Mouse (Mus musculus) layer of hippocampus, postnatal 14 days (tissue): ENCODE data around the gene Wdr62. TPM values are rescaled to one million over a fixed set of nuclear protein-coding genes. Genes with fewer than 3 reads are reported as not detected.

Source experiments
- DNase-seq, 2 experiments: peaks; one replicate each; pipeline ENCODE4 v3.0.0; 2021 to 2022; ENCODE audit warnings: low spot score in 2 of 2, mixed read lengths in 1 of 2
- total RNA-seq, 2 experiments: library from RNA; stranded (reverse); gene quantifications; 2 replicates each; pipeline ENCODE4 v1.2.3; 2021

The Wdr62 gene
- total RNA-seq, 2 experiments from 2014 or later = 2.7 to 3.0 TPM

DNA sequence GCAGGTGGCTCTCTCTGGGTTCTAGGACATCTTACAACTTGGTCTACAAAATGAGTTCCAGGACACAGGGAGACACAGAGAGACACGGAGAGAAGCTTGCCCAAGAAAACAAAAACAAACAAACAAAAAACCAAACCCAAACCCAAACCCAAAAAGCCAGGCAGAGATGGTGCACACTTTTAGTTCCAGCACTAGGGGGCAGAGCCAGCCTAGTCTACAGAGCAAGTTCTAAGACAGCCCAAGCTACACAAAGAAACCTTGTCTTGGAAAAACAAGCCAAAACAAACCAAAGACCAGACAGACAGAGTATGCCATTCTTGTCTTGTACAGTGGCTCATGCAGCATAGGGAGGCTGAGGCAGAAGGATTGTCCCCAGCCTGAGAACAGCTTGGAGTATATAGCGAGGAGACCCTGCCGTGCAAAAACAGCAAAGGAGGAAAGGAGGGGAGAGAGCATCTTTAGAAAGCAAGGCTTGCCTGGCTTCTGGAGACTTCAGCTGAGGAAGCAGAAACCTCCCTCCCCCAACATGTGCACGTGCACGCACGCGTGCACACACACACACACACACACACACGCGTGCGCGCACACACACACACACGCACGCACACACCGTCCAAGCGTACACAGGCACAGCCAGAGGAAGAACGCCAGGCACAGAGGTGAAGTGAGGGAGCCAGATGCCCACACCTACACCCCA, 26.0 kb upstream of the Wdr62 start:
- DNase-seq = no peak

DNA sequence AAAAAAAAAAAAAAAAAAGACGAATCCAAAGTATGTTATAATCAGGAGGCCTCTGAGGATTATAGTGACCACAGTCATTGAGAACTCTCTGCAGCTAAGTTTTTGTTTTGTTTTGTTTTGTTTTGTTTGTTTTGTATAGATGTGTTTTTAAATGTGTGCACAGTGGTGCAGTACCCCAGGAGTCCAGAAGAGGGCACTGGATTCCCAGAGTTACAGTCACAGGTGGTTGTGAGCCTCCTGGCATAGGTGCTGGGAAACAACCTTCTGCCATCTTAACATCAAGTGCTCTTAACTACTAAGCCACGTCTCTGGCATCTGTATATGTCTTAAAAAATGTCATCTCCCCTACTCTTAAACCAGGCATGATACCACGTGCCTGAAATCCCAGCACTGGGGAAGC, 20.7 kb upstream of the Wdr62 start:
- no peak for DNase-seq

DNA sequence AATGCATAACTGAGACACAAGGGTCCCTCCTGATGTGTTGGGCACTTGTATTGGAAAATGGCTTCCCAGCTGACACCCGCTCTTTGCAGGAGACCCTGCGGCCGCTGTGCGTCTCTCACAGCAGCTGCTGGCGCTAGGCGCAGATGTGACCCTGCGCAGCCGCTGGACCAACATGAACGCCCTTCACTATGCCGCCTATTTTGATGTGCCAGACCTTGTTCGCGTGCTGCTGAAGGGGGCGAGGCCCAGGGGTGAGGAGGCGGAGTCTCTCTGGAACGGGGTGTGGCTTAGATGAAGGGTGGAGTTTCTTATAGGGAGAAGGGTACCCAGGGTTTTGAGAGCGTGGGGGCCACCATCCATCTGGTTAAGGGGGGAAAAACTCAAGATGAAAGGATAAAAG, 17.0 kb upstream of the Wdr62 start:
- no peak for DNase-seq

DNA sequence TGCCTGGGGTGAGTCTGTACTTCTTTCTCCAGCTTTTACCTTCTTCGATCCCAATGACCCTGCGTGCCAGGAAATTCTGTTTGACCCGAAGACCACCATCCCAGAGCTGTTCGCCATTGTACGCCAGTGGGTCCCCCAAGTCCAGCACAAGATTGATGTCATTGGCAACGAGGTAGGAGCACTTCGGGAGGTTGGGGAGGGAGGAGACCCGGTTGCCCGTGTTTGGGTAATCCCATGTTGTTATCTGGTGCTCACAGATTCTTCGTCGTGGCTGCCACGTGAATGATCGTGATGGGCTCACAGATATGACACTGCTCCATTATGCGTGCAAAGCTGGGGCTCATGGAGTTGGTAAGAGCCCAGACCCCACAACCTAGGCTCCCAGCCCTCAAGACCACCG, 16.6 kb upstream of the Wdr62 start:
- no peak for DNase-seq

DNA sequence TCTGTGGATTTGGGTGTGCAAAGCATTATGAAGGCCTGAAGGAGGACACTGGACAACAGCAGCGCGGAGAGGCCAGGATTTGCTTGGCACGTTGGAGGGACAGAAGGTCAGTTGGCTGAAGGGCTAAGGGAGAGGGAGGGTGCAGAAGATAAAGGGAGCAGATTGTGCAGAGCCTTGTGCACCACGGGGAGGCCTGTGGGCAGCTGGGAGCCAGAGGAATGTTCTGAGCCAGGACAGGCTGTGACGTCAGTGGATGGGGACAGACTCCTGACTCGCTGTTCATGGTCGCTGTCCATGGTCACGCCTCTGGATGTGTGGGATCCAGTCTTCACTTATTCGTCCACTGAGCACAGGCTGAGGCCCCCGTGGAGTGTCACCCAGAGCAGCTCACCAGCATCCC, 14.9 kb upstream of the Wdr62 start:
- DNase-seq = peak in 1 of 2 experiments; percentile 37

DNA sequence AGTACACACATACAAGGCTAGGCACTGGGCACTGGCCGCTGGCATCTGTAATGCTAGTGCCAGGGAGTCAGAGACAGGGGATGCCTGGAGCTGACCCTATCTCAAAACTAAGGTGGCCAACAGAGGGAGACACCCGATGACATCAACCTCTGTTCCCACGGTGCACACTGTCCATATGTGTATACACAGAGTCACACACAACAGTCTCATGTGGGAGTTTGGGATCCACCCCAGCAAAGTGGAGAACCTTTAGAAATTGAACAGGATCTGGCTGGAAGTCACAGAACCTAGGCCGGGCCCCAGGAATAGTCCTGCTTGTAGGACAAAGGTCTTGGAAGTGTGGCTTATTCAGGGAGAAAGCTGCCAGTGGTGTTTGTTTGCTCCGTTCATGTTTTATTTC, 14.1 kb upstream of the Wdr62 start:
- DNase-seq = no peak

DNA sequence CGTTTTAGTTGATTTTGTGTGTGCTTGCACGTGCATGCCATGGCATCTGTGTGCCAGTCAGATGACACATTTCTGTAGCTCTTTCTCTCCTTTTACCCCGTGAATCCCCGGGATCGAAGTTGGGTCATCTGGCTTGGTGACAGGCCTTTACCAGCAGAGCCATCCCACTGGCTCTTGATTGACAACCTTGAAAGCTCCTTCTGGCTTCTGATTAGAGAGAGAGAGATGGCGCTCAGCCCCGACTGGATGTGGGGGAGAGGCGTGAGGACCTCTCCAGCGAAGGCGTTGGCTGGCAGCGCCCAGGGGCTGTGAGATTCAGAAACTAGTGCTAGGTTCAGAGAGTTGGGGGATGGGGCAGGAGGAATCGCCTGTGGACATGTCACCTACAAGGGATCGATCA, 13.6 kb upstream of the Wdr62 start:
- DNase-seq = peak in 1 of 2 experiments; percentile 50

DNA sequence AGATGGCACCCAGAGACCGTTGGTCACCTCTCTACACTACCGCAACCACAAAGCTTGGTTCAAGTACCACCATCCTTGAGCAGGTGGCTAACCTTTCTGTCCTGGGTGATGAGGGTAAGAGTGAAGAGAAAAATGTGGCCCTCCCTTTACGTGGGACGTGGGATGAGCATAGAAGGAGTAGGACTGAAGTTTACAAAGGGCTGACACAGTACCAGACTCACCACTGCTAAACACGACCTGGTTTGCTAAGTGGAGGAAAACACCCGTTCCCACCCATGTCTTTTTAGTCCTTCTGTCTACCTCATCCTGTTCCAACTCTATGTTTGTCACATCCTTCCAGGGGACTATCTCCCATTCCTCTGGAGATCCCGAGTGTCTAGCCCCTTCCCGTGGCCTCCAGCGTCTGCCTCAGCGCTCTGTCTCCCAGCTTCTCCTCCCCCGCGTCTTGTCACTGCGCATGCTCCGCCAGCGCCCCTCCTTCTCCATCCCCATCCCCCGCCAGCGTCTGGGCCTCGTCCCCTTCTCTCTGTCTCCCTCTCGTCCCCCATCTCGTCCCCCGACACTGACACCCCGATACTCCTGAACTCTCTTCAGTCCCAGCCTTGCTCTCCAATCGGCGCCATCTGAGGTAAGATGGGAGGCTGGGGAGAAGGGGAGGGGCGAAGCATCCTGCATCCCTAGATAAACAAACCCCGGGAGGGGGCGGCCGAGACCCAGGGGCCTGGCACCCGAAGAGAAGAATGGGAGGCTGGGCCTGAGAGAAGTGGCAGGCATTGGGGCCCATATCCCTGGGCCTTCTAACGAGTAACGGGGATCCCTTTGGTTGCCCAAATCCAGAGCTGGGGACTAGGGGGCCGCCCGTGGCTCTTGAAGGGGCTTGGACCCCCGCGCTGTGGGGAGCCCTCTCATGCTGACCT, 11.3 kb upstream of the Wdr62 start, which contains the start of gene Clip3:
TSS of gene Clip3 (plus strand) at position 514 of the 917 bp plus-strand sequence.
- DNase-seq = peak; percentile 92 to 93

DNA sequence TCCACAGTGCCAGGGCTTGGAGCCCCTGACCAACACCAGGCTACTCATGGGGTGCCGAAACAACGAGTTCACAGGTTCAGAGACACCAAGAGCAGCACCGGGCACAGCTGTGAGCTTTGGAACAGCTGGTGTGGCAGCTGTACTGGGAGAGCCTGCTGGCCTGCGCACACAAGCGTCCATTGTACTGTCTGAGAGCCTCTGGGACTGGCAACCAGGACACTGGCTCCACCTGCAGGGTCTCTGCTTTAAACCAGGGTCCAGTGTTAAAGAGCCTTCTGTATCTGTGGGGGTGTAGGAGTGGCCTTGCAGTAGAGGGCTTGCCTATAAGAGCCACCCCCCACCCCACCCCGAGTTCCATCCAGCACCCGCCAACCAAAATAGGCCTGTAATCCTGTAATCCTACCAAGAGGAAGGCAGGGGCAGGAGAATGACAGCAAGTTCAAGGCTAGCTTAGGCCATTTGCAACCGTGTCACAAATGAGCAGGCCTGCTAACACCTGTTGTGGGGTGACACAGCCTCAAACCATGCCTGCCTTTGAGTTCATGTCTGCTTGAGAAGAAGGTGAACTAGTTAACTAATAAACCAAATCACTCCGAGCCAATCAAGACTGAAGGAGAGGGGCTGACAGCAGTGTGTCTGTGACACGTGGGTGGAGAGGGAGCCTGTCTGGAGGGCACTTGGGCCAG, 9.6 kb upstream of the Wdr62 start:
- peak in 1 of 2 experiments; percentile 46 for DNase-seq

DNA sequence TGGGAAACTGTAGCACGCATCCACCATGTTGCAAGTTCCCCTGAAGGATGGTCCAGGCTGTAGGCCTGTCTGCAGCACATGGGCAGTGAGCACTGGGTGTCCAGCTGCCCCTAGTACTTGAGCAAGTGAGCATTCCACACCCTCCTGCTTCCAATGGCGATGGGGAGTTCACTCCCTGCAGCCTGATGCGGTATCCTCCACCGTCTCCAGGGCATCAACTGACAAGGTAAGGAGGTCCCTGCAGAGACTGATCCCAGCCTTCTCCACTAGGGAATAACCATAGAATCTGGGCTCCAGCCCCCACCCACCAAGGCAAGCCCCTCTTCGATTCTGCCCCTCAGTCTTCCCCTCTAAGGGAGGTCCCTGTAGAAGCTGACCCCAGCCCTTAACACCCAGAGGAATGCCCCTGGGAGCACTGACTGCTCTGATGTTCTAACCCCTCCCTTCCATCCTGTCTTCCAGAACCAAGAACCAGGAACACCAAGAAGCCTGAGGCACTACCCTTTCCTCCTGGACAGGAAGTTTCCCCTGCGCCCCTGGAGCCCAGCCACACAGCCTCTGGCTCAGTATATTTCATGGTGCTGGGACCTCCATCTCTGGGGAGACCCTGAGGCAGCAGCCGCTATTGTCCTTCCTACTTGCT, 9.0 kb upstream of the Wdr62 start:
- no peak for DNase-seq

DNA sequence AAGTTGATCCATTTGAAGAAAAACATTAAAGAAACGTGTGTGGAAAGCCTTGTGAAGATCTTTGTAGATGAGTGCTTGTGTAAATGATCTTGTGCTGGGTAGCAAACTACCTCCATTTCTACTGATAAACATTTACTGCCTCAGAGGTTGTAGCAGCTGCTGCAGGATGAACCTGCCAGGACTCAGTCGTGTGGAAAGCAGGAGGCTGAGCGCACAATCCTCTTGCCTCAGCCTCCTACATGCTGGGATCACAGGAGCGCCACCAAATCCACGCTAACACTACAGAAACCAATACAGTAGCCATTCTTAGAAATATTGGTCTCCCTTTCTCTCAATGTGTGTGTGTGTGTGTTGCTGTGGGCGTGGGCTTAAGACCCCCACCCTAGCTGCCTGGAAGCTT, 7.8 kb upstream of the Wdr62 start:
- no peak for DNase-seq

DNA sequence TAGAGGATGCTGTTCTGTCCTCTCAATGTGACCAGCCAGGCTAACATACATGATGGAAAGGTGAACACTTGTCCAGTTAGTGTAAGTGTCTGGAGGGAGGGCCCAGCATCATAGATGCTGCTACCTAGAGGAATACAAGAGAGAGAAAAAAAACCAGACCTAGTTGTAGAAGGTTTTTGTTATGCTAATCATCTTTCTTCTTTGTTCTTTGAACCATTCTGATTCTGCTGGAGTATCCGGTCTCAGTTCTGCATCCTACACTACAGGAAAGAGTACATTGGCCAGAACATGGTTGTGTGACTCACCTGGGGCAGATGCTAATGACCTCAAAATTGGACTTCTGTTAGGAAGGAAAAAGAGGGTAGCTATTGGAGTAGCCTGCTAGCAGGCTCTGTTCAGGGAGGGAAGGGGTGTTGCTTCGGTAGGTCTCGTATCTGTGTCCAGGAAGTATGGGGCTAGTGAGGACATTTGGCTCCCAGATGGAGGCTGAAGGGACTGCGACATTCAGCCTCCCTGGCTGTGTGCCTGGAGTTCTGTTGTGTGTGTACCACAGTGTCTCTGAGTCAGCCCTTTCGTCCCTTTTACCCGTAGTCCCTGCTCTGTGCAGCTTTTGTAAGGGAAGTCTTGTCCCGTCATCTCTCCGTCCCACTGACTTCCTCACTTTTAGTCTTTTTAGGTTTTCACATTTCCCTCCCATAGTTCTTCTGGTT, 6.6 kb upstream of the Wdr62 start:
- DNase-seq = peak in 1 of 2 experiments; percentile 39

DNA sequence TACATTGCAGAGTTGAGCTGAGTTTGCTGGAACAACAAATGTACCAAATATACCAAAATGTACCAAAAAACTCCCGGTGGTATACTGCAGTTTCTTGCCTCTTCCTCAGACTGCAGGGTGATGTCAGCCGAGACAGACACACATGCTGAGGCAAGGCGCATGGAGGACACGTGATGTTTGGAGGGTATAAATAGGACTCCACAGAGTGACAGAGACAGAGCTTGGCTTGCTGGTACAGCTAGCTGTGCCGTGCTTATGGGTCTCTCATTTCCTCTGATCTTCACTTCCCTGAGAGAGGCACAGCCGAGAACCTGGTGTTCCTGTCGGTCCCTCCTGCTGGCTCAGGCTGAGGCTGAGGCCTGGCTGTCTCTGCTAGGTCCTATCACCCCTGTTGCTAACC, 2.5 kb upstream of the Wdr62 start:
- no peak for DNase-seq

DNA sequence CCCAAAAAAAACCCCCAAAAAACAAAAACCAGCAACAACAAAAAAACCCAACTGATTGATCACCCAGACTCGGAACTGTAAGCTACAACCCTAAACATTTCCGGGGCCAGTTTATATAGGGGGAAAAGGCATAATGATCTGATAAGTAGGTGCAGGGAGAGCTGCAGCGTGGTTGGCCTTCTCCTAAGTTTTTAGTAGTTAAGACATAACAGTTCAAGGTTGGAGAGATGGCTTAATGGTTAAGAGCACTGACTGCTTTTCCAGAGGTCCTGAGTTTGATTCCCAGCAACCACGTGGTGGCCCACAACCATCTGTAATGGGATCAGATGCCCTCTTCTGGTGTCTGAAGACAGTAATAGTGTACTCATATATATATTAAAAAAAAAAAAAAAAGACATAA, 1.3 kb upstream of the Wdr62 start:
- no peak for DNase-seq

DNA sequence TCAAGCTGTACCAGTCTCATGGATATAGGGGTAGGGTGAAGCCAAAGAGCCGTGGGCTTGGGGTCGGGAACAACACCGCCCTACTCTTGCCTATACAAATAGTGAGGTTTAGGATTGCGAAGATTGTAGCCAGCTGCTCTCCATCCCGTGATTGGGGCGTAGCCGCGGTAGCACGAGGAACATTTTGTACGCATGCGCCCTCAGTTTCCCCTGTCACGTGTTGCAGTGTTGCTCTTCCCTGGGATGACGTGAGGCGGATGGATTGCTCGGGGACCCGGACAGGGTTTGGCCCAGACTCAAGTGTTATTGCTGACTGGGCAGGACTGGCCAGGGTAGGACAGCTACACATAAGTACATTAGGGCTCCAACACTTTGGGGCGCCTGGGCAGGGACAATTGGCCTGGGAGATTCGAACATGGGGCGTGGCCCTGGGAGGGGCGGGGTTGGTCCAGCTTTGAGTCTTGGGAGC, 485 bp upstream of the Wdr62 start:
- peak; percentile 86 to 91 for DNase-seq

DNA sequence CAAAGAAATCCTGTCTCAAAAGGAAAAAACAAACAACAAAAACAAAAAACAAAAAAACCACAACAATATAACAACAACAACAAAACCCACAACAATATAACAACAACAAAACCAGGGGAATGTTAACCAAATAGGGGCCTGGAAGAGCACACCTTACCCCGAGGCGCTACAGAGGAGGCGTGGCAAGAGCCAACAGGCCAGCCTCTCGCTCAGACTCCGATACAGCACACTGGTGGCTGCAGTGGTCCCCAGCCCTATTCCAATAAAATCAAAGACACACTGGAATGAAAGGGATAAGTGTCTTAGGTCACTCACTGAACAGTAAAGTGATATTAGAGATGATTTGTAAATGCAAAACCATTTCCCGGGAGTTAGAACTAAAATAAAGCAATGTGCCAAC, 683 bp downstream of the Wdr62 start:
- DNase-seq = no peak

DNA sequence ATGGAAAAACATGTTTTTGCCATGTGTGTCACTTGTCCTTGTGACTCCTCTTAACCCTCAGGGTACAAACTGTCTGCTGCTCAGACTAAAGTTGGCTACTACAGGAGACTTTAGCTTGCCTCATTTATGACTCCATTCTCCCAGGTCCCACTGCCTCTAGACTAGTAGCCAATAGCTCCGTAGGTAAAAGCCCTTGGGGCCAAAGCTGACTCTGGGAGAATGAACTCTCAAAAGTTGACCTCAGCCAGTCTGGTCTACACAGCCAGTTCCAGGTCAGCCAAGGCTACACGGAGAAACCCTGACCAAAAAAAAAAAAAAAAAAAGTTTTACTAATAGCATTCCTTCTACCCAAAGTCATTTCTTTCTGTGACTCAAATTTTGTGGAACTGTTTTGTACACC, 1.3 kb downstream of the Wdr62 start:
- DNase-seq = no peak

DNA sequence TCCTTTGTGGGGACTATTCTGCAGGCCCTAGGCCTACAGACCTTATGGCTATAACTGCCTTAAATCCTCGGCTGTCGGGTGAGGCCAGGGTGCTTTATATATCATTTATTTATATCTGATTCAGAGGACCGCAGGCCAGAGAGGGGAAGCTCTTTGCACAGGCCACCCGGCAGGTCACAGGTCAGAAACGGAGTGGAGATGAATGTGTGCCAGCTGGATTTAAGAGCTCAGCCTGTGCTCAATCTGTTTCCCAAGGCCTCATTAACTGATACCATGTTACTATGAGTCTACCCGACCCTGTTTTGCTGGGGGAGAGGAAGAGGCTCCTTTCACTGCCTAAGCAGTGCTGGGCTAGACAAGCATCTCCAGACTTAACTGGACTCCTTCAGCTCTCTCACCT, 5.8 kb downstream of the Wdr62 start:
- no peak for DNase-seq

DNA sequence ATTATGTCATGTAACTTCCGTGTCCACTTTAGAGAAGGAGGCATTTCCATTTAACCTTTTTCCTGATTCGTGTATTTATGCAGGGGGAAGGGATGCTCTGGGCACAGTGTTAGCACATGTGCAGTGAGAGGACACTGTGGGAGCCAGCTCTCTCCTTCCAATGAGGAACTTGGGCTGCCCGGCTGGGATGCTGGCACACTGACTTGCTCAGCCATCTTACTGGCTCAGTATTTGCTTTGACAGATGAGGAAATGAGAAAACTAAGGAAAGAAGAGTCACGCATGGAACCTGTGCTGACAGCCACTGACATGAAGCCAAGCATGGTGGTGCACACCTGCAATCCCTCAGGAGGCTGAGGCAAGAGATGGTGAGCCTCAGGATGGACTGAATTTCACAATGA, 10.6 kb downstream of the Wdr62 start:
- DNase-seq = no peak

DNA sequence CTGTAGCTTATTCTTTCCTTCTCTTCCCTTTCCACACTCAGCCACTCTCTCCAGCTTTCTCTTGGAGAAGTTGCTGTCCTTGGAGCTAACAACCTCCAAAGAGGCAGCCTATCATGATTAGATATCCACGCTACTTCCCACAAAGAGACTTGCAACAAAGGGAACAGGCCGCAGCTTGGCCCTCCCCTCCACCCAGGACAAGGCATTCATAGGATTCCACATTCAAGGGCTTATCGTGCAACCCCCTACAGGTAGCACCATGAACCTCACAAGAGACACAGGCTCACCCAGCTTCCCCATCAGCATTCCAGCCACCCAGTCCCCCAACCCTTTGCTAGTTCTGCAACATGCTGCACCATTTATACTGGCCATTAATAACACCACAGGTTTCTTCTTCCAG, 13.4 kb downstream of the Wdr62 start:
- no peak for DNase-seq

DNA sequence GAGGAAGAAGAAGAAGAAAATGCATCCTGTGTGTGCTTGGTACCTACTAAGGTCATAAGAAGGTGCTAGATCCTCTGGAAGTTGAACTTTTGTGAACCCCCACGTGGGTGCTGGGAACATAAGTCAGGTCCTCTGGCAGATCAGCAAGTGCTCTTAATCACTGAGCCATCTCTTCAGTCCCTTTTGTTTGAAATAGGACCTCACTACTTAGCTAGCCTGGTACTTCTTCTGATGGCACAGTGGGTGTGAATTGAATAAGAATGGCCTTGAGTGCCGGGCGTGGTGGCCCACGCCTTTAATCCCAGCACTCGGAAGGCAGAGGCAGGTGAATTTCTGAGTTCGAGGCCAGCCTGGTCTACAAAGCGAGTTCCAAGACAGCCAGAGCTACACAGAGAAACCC, 14.3 kb downstream of the Wdr62 start:
- DNase-seq = no peak
